Mouse (Mus musculus) midbrain, embryonic 14.5 days (tissue): ENCODE results near the gene Zfp119b. TPM values are rescaled to one million over a fixed set of nuclear protein-coding genes. Genes with fewer than 3 reads are reported as not detected.
"Not testable (repeated sequence)": the region's sequence is repeated elsewhere in the genome, so short reads cannot be mapped to it uniquely, and the experiment has no call there.

Experiments
- ATAC-seq: fragments of 200-750 bp; cut with Nextera tagmentation; 2 replicates; pipeline ENCODE4 v1.8.0; 2017; ENCODE audit warnings: moderate number of reproducible peaks, moderate library complexity; ENCODE audit not compliant: low FRiP score, low TSS enrichment
- DNase-seq: peaks from one replicate; pipeline ENCODE4 v3.0.0-alpha.2; 2015
- H3K27ac ChIP-seq: fragments of 300-500 bp; sonication (generic); replicated peaks from 2 replicates; pipeline ENCODE4 v1.5.1; 2014; ENCODE audit warnings: mild to moderate bottlenecking, low read depth, low read length, moderate library complexity
- H3K27me3 ChIP-seq: fragments of 300-500 bp; sonication (generic); 2 replicates; pipeline ENCODE4 v1.6.1; 2014; ENCODE audit warnings: low read length, control low read depth, mixed read lengths; ENCODE audit not compliant: control insufficient read depth, insufficient read depth
- H3K36me3 ChIP-seq: fragments of 300-500 bp; sonication (generic); 2 replicates; pipeline ENCODE4 v1.6.1; 2014; ENCODE audit warnings: low read length, control low read depth; ENCODE audit not compliant: control insufficient read depth, insufficient read depth
- H3K4me1 ChIP-seq: fragments of 300-500 bp; sonication (generic); 2 replicates; pipeline ENCODE4 v1.6.1; 2014; ENCODE audit warnings: mild to moderate bottlenecking, antibody characterized with exemption, low read length, control low read depth; ENCODE audit not compliant: control insufficient read depth, insufficient read depth
- H3K4me2 ChIP-seq: fragments of 300-500 bp; sonication (generic); 2 replicates; pipeline ENCODE4 v1.6.1; 2014; ENCODE audit warnings: mild to moderate bottlenecking, low read length, moderate library complexity
- H3K4me3 ChIP-seq: fragments of 300-500 bp; sonication (generic); replicated peaks from 2 replicates; pipeline ENCODE4 v1.5.1; 2014; ENCODE audit warnings: low read depth, low read length
- H3K9ac ChIP-seq: fragments of 300-500 bp; sonication (generic); replicated peaks from 2 replicates; pipeline ENCODE4 v1.6.1; 2014; ENCODE audit warnings: mild to moderate bottlenecking, low read length, moderate library complexity
- H3K9me3 ChIP-seq: fragments of 300-500 bp; sonication (generic); 2 replicates; pipeline ENCODE4 v1.6.1; 2016; ENCODE audit warnings: low read length, control low read depth, mixed read lengths; ENCODE audit not compliant: control insufficient read depth
- WGBS: fragments of 180-500 bp; shearing (Covaris S2); extraction: QIAGEN DNeasy Blood & Tissue Kit; methylation state at CpG from one replicate; pipeline ENCODE4 v1.1.7; 2014; 5-methylcytosine and 5-hydroxymethylcytosine counted together
- polyA plus RNA-seq: library from polyadenylated mRNA; unstranded; fragments of >200 nt; fragmentation: Nextera tagmentation; extraction: Ambion mirVana; gene quantifications from 2 replicates; pipeline ENCODE4 v1.2.1, GENCODE M21; 2014

Zfp119b gene
- polyA plus RNA-seq, 1 experiment from 2014 or later = 13.4 TPM

DNA sequence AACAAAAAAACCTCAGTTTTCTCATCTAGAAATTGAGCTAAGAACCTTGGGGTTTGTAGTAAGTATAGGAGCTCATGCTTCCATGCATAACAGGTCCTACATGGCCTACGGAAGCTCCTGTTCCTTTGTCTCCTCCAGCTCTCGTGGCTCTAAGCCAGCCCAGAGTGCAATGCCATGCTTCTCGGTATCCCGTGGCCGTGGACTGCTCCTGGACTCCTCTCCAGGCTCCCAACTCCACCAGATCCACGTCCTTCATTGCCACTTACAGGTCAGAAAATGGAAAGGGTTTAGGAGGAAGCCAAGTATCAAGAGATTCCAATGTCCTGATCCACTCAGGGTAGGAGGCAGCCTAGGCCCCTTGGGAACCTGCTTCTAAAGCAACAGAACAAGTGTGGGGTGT, 4.5 kb upstream of the Zfp119b start:
- WGBS = 79% methylated on average over 6 of the region's 6 CpGs
- Histone ChIP-seq H3K27me3 (0 out of 2 replicates have a peak, but pooled peaks cover 9% of the 10 kb centered on the region), H3K4me3 (no peak overlapping the region), H3K4me1 (peaks cover 20% of the 10 kb centered on the region), H3K36me3 (no peaks in the 10 kb centered on the region), H3K9ac (no peak overlapping the region), H3K9me3 (no peaks in the 10 kb centered on the region), H3K4me2 (no peak overlapping the region), H3K27ac (no peak overlapping the region)
- ATAC-seq (no peak), DNase-seq (no peak)

DNA sequence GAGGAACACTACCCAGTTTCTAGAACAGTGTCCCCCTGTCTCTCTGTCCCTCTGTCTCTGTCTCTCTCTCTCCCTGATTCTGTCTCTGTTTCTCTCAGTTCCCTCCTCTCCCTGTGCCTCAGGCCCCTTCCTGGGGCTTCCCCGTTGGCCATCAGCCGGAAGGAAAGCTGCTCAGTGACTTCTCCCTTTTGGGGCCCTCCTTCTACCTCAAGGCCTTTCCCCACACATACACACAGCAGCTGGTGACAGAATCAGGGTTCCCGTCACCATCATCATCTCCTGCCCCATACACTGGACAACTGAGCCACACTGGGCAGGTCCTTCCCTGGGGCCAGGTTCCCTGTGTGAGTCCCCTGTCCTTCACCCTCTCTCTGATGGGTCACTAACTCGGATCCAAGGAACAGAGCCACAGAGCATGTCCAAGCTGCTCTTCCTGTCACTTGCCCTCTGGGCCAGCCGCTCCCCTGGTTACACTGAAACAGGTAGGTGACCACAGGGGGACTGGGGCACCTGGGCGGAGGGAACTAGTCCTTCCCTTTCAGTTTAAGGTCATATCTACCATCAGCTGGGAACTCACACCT, 3.2 kb upstream of the Zfp119b start, which contains the start of gene Ebi3:
Gene Ebi3, plus strand, starts transcription at position 194 of the 581 bp plus-strand sequence.
- no peak within 1 kb of the TSS for H3K4me2 ChIP-seq
- WGBS = 75% methylated on average over 6 of the region's 6 CpGs
- no peak within 1 kb of the TSS for H3K4me3 ChIP-seq
- H3K36me3 ChIP-seq = no peaks in the 10 kb centered on the region
- 0 out of 2 replicates have a peak, but pooled peaks cover 9% of the 10 kb centered on the region for H3K27me3 ChIP-seq
- H3K9me3 ChIP-seq = no peaks in the 10 kb centered on the region
- ATAC-seq (no peak), DNase-seq (no peak)
- no peak within 1 kb of the TSS for H3K9ac ChIP-seq
- no peak within 1 kb of the TSS for H3K27ac ChIP-seq
- H3K4me1 ChIP-seq = peaks cover 10% of the 10 kb centered on the region

GRCm38 (mm10) chr17:55952041-55952440, 2.7 kb upstream of the Zfp119b start:
- Histone ChIP-seq H3K4me1 (peaks cover 5% of the 10 kb centered on the region), H3K4me3 (no peak overlapping the region), H3K27ac (no peak overlapping the region), H3K4me2 (no peak overlapping the region), H3K36me3 (no peaks in the 10 kb centered on the region), H3K9me3 (no peaks in the 10 kb centered on the region), H3K27me3 (0 out of 2 replicates have a peak, but pooled peaks cover 9% of the 10 kb centered on the region), H3K9ac (no peak overlapping the region)
- DNase-seq (no peak), ATAC-seq (no peak)

- Histone ChIP-seq H3K4me1 (peaks cover under 1% of the 10 kb centered on the region; the same call in 1 of the 2 replicates), H3K4me3 (no peak overlapping the region), H3K36me3 (no peaks in the 10 kb centered on the region), H3K4me2 (no peak overlapping the region), H3K9ac (no peak overlapping the region), H3K9me3 (no peaks in the 10 kb centered on the region), H3K27me3 (0 out of 2 replicates have a peak, but pooled peaks cover 9% of the 10 kb centered on the region), H3K27ac (no peak overlapping the region)
- no peak for ATAC-seq
- DNase-seq = no peak
- 76% methylated on average over 9 of the region's 9 CpGs for WGBS
Observed at GRCm38 (mm10) chr17:55950601-55951000, 1.3 kb upstream of the Zfp119b start.

GRCm38 (mm10) chr17:55948647-55949046, 653 bp downstream of the Zfp119b start:
- no peak for DNase-seq
- Histone ChIP-seq H3K4me2 (no peak overlapping the region), H3K9ac (no peak overlapping the region), H3K36me3 (no peaks in the 10 kb centered on the region), H3K4me1 (peaks cover 3% of the 10 kb centered on the region; the same call in 1 of the 2 replicates), H3K27me3 (no peaks in the 10 kb centered on the region), H3K4me3 (no peak overlapping the region), H3K27ac (no peak overlapping the region), H3K9me3 (no peaks in the 10 kb centered on the region)
- 90% methylated on average over 4 of the region's 4 CpGs for WGBS
- no peak for ATAC-seq

DNA sequence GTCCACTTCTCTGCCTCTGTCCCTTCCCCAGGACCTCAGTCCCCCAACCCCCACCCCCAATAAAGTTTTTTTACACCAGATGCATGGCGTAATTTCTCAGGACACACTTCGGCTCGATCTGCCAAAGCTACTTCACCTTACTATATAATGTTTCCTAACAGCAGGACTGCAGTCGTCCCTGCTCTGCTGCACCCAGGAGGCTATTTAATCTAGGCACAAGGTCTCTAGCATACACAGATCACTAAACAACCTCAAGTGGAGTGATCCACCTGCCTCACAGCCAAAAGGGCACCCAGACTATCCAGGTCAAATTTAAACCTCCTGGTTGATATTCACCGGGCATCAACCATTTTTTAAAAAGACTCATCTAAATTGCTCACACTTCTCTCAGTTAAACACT, 3.6 kb downstream of the Zfp119b start:
- Histone ChIP-seq H3K36me3 (no peaks in the 10 kb centered on the region), H3K9ac (peak overlapping the region; percentile 65), H3K4me1 (peaks cover 3% of the 10 kb centered on the region; the same call in 1 of the 2 replicates), H3K27ac (peak overlapping the region; percentile 87), H3K27me3 (no peaks in the 10 kb centered on the region), H3K9me3 (no peaks in the 10 kb centered on the region), H3K4me3 (peak overlapping the region; percentile 41), H3K4me2 (peak overlapping the region; percentile 76)
- no peak for ATAC-seq
- WGBS = 35% methylated on average over 5 of the region's 5 CpGs
- DNase-seq = no peak

DNA sequence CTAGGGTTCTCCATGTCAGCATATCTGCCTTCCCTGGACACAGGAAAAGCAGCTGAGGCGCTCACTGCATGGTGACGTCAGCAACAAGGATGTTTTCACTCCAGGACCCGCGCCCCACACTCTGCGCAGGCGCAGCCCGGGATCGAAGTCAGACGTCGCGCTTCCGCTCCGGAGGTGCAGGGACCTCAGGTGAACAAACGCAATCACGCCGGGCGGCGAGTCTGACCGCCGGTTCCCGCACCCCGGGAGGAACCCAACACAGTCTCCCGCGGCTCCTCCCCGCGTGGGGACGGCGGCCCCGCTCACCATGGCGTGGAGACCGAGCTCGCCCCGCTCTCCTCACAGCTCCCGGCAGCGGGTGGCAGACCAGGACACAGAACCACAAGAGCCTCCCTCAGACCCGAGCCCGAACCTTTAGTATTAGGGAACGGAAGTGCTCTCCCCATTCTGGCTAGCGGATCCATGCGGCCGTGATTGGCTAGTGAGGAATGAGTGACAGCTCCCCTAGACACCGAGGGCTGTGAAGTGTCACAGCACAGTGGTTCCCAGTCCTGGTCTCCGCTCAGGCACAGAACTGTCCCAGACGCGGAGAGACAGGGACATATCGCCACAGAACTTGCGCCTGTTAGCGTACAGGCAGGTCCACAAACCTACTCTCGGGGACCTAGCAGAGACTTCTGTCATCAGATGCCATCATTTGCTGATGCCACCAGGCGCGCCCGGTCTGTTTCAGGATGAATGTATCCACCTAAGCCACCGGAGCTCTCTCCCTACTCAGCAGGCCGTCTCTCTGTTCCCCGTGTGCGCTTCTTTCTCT, 4.2 kb downstream of the Zfp119b start:
- H3K9ac ChIP-seq = peak overlapping the region; percentile 65
- H3K9me3 ChIP-seq, H3K4me1 ChIP-seq, H3K27me3 ChIP-seq, H3K36me3 ChIP-seq: not testable (repeated sequence)
- H3K4me3 ChIP-seq = peak overlapping the region; percentile 41
- H3K27ac ChIP-seq = peak overlapping the region; percentile 87
- peak; percentile 85 for DNase-seq
- peak overlapping the region; percentile 76 for H3K4me2 ChIP-seq
- under 1% methylated on average over 55 of the region's 56 CpGs for WGBS
- ATAC-seq = peak; percentile 98

- H3K36me3 ChIP-seq, H3K27me3 ChIP-seq, ATAC-seq, DNase-seq, H3K9me3 ChIP-seq, H3K4me1 ChIP-seq: not testable (repeated sequence)
- peak overlapping the region; percentile 76 for H3K4me2 ChIP-seq
- WGBS = 40% methylated on average over 10 of the region's 10 CpGs
- H3K27ac ChIP-seq = peak overlapping the region; percentile 87
- H3K4me3 ChIP-seq = peak overlapping the region; percentile 41
- H3K9ac ChIP-seq = peak overlapping the region; percentile 36; the same call in 1 of the 2 replicates
Observed at GRCm38 (mm10) chr17:55944387-55944865, 4.9 kb downstream of the Zfp119b start.
